Mouse (Mus musculus) adrenal gland, adult 18-20 months (tissue): ENCODE measurements around the gene Lkaaear1. TPM values are rescaled to one million over a fixed set of nuclear protein-coding genes. Genes with fewer than 3 reads are reported as not detected.

ENCODE experiments used
- DNase-seq, 2 experiments: peaks; one replicate each; pipeline ENCODE4 v3.0.0; 2021 to 2022; ENCODE audit warnings: low spot score in 2 of 2
- total RNA-seq, 2 experiments: library from RNA; stranded (reverse); gene quantifications; 1 replicate in 1 of 2; 2 replicates in 1 of 2; pipeline ENCODE4 v1.2.3; 2021

Gene Lkaaear1
- total RNA-seq, 2 experiments from 2014 or later = not detected

DNA sequence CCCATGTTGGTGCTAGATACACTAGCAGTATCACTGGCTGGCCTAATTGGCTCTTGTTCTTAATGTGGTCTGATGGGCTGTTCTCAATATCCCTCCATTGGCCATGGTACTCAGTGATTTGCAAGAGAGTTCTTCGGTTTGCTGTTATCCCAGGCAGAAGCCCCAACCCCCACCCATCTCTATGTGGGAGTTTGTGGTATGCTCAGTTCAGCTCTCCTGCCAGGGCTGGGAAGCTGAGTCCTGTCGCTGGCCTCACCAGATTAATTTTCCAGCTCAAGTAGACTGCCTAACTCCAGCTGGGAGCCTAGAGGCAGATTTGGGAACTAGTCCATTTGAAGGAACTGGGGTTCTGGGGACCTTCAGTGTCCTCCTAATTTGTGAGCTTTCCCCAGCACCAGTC is 40.8 kb downstream of the Lkaaear1 start:
- DNase-seq = no peak

DNA sequence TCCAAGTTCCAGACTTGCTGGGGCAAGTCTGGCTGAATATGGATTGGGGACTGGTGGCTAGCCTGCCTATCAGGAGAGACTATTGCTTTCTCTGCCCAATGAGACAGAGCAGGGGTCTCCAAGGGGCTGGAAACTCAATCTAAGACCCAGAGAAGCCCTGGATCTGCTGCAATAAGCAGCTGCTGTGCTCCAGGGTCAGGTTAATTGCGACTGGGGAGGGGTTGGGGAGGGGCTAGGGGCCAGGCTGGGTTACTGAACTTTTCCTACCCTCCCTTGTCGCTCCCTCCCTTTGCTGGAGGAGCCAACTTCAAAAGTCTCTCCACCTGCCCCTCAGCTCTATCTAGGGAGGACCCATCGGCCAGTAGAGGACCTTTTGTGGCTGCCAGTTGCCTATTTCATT is 41.5 kb downstream of the Lkaaear1 start, which contains the start of gene Gm29797:
Gene Gm29797 (plus strand): TSS at position 301 of the 400 bp plus-strand sequence.
- DNase-seq = no peak

DNA sequence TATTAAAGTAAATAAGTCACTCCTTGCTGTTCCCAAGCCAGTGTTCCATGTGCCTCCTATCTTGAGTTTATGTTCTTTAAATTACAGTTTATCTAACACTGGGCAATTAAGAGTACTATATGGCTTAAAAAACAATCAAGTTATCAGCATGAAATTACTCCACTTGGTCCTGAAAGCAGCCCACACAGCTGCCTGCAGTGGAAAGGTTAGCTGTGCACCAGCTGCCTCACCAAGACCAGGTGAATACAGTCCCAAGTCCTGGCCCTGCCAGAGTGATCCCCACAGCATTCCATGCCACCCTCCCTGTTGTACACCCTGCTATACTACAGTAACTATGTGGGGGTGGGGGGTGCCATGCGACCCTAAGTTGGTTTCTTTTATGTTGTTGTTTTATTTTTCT is 44.7 kb downstream of the Lkaaear1 start:
- no peak for DNase-seq

DNA sequence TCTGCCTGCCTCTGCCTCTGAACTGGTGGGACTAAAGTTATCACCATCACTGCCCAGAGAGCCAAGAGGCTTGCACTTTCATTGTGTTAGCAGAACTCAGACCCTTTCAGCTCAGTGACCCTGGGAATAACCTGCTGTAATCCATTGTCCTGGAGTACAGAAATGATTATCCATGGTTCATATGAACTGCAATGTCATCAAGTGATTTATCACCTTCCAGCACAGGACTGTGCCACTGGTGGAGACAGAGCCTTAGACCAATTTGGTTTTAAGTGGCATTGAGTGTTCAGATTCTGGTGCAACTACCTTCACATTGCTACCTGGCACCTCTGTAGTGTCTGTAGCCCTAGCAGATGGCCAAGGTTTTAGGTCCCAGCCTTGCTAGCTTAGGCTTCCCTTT is 45.2 kb downstream of the Lkaaear1 start:
- DNase-seq = no peak

DNA sequence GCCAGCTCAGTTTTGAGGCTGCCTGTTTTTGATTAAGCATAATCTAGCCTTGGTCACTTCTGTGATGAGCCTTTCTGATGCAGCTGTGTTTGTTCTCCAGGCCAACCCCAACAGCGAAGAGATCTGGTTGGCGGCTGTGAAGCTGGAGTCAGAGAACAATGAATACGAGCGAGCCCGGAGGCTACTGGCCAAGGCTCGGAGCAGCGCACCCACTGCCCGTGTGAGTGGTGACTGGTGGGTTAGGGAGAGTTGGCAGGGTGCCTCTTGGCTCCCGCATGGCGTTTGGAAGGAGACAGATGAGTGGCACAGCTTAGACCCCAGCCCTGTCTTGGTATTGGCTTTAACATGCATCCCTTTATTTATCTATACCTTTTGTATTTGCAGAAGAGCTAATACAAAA is 49.3 kb downstream of the Lkaaear1 start:
- no peak for DNase-seq

Other genes starting within 250 kb of the Lkaaear1 start
- 10 to 100 TPM; 12.0 to 16.2 TPM for gene Zbtb46, start 239.0 kb downstream of the Lkaaear1 start, total RNA-seq
- not detected for gene Abhd16b, start 205.2 kb downstream of the Lkaaear1 start, total RNA-seq
- 100 to 1,000 TPM in 1 of 2 experiments, 10 to 100 TPM in 1; 96.6 to 100 TPM for gene Tpd52l2, start 201.3 kb downstream of the Lkaaear1 start, total RNA-seq
- 10 to 100 TPM; 97.2 to 97.4 TPM for gene Dnajc5, start 178.0 kb downstream of the Lkaaear1 start, total RNA-seq
- 10 to 100 TPM; 79.1 to 84.8 TPM for gene Uckl1, start 113.5 kb downstream of the Lkaaear1 start, total RNA-seq
- 10 to 100 TPM; 60.6 to 65.2 TPM for gene Prpf6, start 106.6 kb downstream of the Lkaaear1 start, total RNA-seq
- 10 to 100 TPM; 37.4 to 49.0 TPM for gene Zfp512b, start 105.6 kb downstream of the Lkaaear1 start, total RNA-seq
- 1 to 10 TPM; 8.3 to 8.7 TPM for gene Samd10, start 99.2 kb downstream of the Lkaaear1 start, total RNA-seq
- gene Gm29797, start 41.4 kb downstream of the Lkaaear1 start, total RNA-seq = under 1 TPM in 1 of 2 experiments, not detected in 1; 0.42 TPM
- 10 to 100 TPM; 25.7 to 41.7 TPM for gene Sox18, start 26.8 kb downstream of the Lkaaear1 start, total RNA-seq
- gene Tcea2, start 18.1 kb downstream of the Lkaaear1 start, total RNA-seq = 1 to 10 TPM; 8.7 to 8.9 TPM
- gene Rgs19, start 4.5 kb downstream of the Lkaaear1 start, total RNA-seq = 10 to 100 TPM; 18.8 to 22.5 TPM
- gene Oprl1, start 16.6 kb upstream of the Lkaaear1 start, total RNA-seq = 1 to 10 TPM in 1 of 2 experiments, under 1 TPM in 1; 0.80 to 2.7 TPM
- gene Myt1, start 64.9 kb upstream of the Lkaaear1 start, total RNA-seq = 1 to 10 TPM; 2.3 to 5.9 TPM
- gene Pcmtd2, start 139.4 kb upstream of the Lkaaear1 start, total RNA-seq = 10 to 100 TPM; 42.6 to 50.7 TPM
- gene Polr3k, start 165.9 kb upstream of the Lkaaear1 start, total RNA-seq = 10 to 100 TPM; 14.2 to 17.3 TPM